Mouse (Mus musculus) adrenal gland, adult 18-20 months (tissue): ENCODE results near the gene Gtpbp10. TPM values are rescaled to one million over a fixed set of nuclear protein-coding genes. Genes with fewer than 3 reads are reported as not detected.
A peak's percentile ranks its signal among the peaks of the same experiment; 100 is the strongest.

ENCODE experiments used
- DNase-seq, 2 experiments: peaks; one replicate each; pipeline ENCODE4 v3.0.0; 2021 to 2022; ENCODE audit warnings: low spot score in 2 of 2
- long read RNA-seq, 2 experiments: library from polyadenylated mRNA; stranded (forward); transcript quantifications; one replicate each; pipeline ENCODE4 v2.0.0; 2021
- total RNA-seq, 2 experiments: library from RNA; stranded (reverse); gene quantifications; 1 replicate in 1 of 2; 2 replicates in 1 of 2; pipeline ENCODE4 v1.2.3; 2021

Gtpbp10 gene
- total RNA-seq = 10 to 100 TPM; 10.2 to 10.3 TPM
- long read RNA-seq, experiment 1, transcript Gtpbp10-202 (10 exons, 2,972 nt) = major isoform, 6 of 8 reads
- long read RNA-seq, experiment 1, partial matches to known transcripts = 0 of 8 reads
- long read RNA-seq, experiment 1, other reads (novel, unspliced or antisense) = 2 of 8 reads
- long read RNA-seq, experiment 2, transcript Gtpbp10-202 (10 exons, 2,972 nt) = major isoform, 14 of 22 reads
- long read RNA-seq, experiment 2, partial matches to known transcripts = 1 of 22 reads
- long read RNA-seq, experiment 2, other reads (novel, unspliced or antisense) = 7 of 22 reads

DNA sequence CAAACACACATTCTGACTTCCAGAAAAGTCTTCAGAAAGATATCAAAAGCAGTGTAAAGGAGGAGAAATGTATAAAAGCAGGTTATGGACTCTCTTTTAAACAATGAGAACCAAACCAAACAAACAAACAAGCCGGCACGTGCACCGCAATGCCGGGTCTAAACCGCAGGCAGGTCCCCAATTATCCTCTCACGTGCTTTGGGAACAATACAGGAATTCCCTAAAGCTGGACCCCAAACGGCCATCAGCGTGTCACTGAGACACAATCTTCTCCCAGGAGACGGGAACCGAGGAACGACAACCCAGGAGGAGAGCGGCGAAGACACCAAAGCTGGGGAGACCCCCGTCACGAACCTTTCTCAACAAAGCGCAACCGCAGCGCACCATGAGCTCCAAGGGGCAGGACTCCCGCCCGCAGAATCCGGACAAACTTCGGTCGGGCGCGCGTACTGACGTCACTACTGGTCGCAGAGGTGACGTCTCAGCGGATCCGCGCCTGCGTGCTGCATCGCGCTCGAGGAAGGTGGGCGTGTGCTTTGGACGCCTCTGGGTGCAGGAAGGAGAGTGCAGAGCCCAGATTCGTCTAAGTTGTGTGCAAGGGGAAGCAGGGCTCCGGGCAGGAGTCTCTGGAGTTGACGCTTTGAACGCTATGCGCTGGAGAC lies at the start of gene Gtpbp10:
Gtpbp10 (minus strand) TSS at position 460 of the 662 bp plus-strand sequence.
- DNase-seq = peak; percentile 93 to 96

DNA sequence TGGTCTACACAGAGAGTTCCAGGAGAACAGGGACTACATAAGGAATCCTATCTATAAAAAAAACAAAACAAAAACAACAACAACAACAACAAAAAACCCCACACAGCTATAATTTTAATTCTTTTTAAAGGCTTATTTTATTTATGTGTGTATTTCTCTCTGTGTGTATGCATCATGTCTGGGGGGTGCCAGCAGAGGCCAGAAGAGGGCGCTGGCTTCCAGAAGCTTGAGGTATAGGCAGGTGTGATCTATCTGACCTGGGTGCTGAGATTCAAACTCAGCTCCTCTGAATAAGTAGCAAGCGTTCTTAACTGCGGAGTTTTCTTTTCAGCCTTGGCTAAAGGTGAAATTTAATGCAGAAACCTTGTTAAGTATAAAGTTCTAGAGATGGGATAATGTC lies 28.3 kb upstream of the Gtpbp10 start:
- DNase-seq = no peak

DNA sequence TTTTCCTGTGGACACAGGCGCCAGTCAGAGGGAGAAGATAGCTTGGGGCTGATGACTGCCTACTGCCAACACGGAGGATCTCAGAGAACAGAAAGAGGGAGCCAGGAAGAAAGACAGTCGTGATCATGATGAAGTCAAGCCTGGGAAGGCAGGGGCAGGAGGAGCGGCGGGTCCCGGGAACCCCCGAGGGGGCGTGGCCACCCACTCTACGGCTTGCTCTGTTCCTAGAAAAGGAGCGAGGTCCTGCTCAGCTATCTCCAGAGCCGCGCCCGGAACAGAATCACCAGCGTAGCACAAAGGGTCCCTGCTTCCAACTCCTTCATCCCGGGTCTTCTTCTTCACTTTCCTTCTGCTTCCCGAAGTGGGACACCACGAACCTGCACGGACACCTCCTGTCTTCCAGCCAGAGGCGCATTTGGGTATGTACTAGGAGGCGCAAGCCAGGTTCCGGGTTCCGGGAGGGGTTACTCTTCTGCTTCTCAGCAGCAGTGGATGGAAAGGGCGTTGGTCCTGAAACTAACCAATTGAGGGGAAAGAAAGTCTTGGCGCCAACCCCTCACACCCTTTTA lies 14.5 kb upstream of the Gtpbp10 start, which contains the start of gene Gm8773:
Gm8773 (plus strand) TSS at position 51 of the 569 bp plus-strand sequence.
- DNase-seq = no peak

DNA sequence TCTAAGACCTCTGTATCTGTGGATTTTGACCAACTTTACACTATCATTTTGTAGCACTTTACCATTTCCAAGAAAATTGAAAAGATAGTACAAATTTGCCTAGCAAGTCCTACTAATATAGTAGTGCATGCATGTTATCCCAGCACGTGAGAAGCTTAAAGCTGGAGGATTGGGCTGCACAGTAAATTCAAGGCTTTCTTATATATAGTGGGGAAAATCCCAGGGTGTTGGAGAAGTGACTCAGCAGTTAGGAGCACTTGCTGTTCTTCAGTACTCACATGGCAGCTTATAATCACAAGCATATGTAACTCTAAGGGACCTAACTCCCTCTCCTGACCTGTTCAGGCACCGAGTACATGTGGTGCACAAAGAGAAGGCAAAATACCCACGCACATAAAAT lies 3.1 kb upstream of the Gtpbp10 start:
- no peak for DNase-seq

DNA sequence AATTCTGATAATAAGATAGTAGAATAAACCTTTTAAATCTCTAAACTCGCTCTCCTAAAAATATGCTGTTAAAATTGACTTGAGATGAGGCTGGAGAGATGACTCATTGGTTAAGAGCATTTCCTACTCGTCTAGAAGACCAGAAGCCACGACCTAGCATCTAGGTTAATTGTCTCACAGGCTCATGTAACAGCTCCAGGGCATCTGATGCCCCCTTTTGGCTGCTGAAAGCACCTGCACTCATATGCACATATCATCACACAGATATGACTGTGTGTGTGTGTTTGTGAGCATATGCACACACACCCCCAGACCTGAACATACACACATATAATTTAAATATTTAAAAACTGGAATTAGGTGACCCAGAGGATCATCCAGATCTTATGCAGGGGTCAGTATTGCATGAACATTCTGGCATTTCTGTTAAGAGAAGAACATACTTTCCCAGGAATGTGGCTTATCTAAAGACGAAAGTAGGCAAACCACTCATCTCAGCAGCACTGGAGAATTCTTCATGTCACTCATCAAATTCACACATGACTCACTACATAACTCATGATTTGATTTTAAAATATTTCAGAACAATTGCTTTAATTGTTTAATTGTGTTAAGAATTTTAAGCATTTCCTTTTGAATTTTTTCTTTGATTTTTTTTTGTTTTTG lies 1.8 kb upstream of the Gtpbp10 start:
- no peak for DNase-seq

DNA sequence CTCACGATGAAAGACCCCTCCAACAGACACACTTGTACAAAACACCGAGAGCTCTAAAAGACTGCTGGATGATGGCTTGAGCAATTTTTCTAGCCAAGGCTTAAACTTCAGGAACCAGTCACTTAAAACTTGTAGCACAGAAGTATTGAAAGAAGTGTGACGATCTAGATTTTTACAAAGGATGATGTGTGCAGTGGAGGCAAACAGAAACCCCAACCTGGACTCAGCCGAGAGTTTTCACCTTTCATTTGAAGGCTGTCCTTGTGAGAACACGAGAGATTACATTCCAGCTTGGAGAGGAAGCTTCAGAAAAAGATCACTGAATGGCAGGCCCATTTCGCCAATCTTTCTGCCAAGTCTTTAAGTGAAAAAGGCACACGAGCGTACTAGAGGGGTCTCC lies 460 bp upstream of the Gtpbp10 start:
- DNase-seq = no peak

DNA sequence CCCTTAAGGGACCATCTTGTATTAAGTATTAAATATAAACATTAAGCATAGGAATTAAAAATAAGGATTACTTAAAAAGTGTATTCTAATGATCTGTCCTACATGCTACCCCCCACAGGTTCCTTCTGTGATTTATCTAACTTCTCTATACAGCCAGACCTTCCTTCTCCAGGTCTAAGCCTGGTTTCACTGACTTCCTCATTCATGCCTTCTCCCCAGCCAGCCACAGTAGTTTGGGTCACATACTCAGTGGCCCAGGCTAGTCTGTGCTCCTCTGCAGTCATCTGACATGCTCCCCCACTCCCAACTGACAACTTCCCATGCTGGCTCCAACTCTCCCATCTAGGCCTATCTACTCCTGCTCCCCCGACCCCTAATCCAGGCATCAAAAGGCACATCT lies 8.2 kb downstream of the Gtpbp10 start:
- DNase-seq = no peak

DNA sequence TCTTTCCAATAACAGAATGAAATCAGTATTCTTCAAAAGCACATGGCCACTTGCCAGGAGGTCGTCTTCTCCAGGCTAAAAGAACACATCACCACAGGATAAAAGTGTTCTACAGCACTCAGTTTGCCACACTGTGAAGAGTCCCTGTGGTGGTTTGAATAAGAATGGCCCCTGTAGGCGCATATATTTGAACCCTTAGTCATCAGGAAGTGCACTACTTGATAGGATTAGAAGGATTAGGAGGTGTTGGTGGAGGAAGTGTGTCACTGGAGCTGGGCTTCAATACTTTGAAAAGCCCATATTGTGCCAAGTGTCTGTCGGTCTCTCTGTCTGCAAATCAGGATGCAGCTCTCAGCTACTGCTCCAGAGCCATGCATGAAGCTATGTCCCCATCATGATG lies 19.0 kb downstream of the Gtpbp10 start:
- DNase-seq = no peak

DNA sequence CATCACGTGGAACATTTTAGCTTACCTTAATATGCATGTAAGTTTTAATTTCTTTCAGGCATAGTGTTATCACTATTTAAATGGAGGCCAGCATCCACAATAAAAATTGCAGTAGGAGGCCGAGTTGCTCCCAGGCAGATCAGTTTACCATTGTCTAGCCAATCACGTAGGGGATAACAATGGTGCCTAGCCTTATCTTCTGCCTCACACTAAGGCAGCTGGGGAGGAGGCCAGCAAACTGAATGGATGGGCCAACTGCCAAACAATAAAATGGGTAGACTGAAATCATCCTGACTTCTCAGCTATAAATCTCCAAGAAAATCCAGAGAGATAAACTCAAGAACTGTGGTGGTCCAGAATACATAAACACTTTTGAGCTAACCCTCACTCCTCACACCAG lies 19.6 kb downstream of the Gtpbp10 start:
- DNase-seq = no peak

DNA sequence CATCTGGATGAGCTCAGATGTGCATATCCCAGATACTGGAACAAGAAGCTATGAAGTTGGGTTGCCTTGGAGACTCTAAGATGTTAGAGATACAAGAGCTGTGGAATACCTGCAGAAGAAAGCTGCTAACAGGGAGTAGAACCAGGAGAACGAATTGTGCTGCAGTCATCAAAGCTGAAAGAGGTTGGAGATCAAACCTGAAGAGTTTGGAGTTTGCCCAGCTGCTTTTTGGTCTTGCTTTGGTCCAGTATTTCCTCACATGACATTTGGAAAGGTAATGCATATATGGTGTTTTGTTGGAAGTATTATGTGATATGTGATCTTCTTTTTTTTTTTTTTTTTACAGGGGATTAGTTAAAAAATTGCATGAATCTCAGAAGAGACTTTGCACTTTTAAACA lies 23.2 kb downstream of the Gtpbp10 start:
- no peak for DNase-seq

DNA sequence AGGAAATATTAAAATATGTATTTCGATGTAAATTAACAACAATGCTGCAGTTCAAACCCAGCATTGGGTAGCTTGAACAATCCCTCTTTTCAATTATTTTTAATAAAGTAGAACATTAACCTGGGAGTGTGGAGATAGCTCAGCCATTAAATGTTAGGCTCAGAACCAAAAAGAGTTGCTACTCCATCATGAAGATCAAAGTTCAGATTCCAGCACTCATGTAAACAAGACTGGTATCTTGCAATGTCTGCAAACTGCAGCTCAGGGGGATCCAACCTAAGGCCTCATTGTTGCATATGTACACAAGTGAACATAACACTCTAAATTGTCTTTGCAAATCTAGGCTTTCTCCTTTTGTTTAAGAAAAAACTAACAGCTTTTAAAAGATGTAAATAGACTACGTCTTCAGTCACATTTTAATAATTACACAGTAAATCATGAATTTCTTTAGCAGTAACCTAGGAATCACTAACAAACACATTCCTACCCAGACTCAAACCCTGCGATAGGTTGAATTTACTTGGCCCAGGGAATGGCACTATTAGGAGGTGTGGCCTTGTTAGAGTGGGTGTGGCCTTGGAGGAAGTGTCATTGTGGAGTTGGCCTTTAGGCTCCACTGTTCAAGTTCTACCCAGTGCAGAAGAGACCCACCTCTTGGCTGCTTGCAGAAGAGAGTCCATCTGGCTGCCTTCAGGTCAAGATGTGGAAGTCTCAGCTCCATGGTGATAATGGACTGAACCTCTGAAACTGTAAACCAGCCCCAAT lies 25.5 kb downstream of the Gtpbp10 start:
- DNase-seq = no peak

DNA sequence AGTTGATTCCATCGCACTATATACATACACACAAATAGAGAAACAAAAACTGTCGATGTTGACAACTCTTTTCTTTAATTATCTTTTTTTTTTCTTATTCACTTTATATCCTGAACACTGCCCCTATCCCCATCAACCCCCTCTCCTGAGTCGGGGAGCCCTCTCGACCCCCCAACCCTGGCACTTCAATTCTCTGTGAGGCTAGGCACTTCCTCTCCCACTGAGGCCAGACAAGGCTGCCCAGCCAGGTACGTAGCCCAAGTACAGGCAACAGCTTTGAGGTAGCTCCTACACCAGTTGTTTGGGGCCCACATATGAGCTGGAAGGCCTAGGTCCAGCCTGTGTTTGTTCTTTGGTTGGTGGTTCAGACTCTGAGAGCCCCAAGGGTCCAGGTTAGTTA lies 43.9 kb downstream of the Gtpbp10 start:
- DNase-seq = no peak

DNA sequence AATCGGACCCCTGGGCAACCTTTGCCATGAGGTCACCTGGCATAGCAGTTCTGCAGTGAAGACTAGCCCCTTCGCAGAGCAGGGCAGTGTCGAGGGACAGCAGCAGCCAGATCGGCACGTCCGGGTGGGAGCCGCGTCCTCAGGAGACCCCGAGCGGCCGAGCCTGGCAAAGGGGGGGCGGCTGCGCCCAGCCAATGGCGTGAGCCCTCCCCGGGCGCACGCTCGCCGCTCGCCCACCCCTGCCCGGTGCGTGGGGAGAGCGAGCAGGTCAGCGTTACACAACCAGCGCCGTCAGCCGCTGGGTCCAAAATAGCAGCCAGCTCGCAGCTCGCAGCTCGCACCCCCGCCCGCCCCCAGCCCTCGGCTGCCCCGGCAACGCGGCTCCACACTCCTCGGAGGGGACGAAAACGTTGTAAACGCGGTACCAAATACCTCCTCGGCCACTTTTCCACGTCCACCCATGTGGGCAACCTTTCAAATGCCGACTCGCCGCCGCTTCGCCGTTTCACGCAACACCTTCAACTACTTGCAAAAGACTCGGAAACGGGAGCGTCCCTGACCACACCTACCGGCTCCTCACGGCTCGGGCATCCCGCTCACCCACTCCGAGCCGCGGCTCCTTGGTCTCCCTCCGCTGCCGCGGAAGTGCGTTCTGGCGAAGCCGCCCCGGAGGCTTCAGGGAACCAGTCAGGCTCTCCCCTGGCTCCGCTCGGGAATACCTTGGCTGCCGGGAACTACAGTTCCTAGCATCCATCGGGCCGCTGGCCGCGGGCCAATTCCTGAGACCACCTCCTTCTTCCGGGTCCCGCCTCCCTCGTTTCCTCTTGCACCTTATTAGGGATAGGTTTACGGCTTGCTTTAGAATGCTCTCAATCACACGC lies 44.9 kb downstream of the Gtpbp10 start, which contains the start of gene Cldn12:
Cldn12 (minus strand) TSS at position 763 of the 881 bp plus-strand sequence.
- peak; percentile 89 to 93 for DNase-seq

DNA sequence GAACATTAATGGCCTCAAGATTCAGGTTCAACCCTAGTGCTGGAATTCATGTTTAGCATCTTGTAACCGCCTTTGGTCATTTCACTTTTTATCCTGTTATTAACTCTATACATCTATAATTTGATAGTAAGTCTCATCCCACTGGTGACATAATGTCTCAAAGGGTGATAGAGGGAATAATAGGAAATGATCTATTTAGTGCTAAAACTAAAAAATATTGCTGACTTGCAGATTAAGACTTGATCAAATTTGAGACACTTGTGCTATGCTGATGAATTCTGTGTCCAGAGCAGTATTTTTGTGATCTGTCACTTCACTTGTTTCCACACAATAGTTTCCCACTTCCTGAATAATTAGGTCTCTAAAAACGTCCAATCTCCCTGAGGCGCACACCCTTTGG lies 47.9 kb downstream of the Gtpbp10 start:
- no peak for DNase-seq

DNA sequence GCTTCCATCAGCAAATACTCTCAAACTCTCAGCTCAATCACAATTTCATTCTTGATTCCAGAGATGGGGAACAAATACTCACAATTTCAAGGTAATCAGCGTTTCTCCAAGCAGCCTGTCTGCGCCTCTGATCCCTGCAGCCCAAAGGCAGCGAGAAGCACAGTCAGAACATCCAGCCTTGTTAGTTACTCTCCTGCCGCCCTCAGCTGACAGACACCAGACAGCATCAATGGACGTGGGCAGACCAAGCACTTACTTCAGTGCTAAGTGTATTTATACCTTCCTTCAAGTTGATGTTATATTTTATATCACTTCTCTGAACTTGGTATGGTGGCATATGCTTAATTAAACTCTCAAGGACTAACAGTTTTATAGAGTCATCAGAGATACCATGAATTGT lies 48.3 kb downstream of the Gtpbp10 start:
- no peak for DNase-seq

DNA sequence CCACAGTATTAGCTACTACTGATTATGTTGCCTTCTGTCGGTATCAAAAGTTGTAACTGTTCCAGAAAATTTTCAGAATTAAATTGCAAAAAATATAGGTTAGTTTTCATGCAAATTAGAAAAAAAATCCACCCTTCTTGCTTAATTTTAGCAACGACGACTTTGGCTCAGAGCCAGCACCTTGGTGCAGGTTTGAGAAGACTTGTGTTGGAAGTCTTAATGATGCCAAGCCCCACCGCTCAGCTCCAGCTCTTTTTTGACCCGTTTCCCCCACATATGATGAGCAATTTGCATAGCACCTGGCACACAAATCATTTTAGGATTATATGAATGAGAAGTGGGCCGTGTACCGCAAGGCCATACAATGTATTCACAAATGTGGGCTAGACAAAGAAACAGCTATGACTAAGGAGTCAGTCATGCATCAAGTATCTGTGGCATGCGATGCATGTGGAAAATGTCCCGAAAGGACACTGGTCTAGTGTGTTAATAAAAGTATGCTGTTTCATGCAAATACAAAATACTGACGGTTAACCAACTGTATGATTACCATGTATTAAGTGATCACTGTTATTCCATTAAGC lies 48.9 kb downstream of the Gtpbp10 start:
- DNase-seq = no peak

DNA sequence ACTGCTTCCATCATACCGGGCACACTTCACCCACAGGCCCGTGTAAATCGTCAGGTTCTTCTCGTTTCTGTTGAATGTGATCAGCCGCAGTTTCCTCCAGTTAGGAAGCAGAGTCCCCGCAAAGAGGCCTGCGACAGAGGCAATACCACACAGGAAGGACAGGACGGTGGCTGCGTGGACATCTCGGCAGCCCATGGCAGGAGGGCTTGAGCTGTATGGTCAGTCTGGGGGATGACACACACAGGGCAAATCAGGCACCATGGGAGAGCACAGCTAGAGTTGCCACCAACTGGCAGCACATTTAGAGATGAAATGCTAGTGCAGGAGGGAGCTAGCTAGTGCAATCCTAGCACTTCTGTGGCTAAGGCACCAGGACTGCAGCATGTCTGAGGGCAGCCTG lies 51.1 kb downstream of the Gtpbp10 start:
- DNase-seq = no peak

DNA sequence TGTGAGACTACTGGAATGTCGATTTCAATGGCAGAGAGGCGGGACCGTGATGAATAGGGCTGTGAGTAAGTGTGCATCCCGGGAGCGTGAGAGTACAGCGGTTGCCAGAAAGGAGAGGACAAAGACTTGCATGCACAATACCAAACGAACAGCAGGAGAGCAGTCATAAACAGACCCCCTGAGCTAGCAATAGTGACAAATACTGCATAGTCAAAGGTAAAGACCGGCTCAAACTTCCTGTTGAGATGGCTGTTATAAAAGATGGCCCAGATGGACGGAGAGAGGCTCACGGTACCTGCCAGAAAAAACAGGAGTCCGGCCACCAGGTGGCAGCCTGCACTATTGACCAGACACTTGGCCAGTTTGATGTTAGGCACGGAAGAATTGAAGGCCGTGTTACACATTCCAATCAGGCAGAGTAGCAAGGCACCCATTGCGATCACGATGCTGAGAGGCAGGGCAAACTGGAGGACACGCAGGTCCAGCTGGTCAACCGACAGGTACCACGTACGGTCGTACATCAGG lies 51.6 kb downstream of the Gtpbp10 start:
- peak; percentile 50 to 63 for DNase-seq

DNA sequence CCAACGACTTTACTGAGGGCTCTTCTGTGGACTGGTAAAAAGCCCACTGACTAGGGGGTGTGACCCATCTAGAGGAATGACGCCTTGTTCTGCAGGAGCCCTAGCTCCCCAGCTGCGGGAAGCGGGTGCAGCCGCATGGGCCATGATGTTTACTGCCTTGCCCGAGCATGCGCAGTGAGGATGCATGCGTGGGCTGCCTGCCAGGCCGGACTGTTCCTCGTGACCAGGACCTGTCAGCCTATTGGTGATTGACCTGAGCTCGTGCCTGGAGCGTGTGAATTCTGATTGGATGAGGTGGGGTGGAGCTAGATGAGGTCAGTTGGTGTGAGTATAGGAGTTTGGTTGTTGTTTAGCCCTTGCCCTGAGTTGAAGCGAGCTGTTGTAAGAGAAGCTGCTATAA lies 54.9 kb downstream of the Gtpbp10 start:
- no peak for DNase-seq
